Mouse (Mus musculus): ENCODE results near the gene Il11ra1. TPM values are rescaled to one million over a fixed set of nuclear protein-coding genes. Genes with fewer than 3 reads are reported as not detected.
A peak's percentile ranks its signal among the peaks of the same experiment; 100 is the strongest.
"Not testable (repeated sequence)": the region's sequence is repeated elsewhere in the genome, so short reads cannot be mapped to it uniquely, and the experiment has no call there.

The Il11ra1 gene
- polyA plus RNA-seq, 1 experiment from 2014 or later, result 66.9 TPM

- Histone ChIP-seq H3K27me3 (ENCODE audit: control insufficient read depth, insufficient read depth, low read length) (no peaks in the 10 kb centered on the region), H3K4me1 (replicated peaks; ENCODE audit: control insufficient read depth, insufficient read depth, low read length) (peaks cover 11% of the 10 kb centered on the region), H3K9me3 (ENCODE audit: control insufficient read depth, low read length) (no peaks in the 10 kb centered on the region), H3K27ac (ENCODE audit: low read depth, low read length) (peak overlapping the region; percentile 41), H3K9ac (ENCODE audit: low read length) (no peak overlapping the region; the same call in 1 of the 2 replicates), H3K36me3 (ENCODE audit: control insufficient read depth, insufficient read depth, low read length) (no peaks in the 10 kb centered on the region), H3K4me3 (ENCODE audit: low read depth, low read length) (no peak overlapping the region), H3K4me2 (ENCODE audit: low read depth, low read length, severe bottlenecking) (peak overlapping the region; percentile 29; the same call in 1 of the 2 replicates)
- ATAC-seq (replicated peaks; ENCODE audit: low FRiP score), result no peak; the same call in 1 of the 2 replicates
- DNase-seq (ENCODE audit: low spot score), result peak; percentile 66
- 34% methylated on average over 8 of the region's 8 CpGs for WGBS
These were observed 62.4 kb downstream of the Il11ra1 start for GRCm38 (mm10) chr4:41762099-41762687.

- not testable (repeated sequence) for H3K9ac ChIP-seq (ENCODE audit: low read length); H3K36me3 ChIP-seq (ENCODE audit: control insufficient read depth, insufficient read depth, low read length); H3K9me3 ChIP-seq (ENCODE audit: control insufficient read depth, low read length); ATAC-seq (replicated peaks; ENCODE audit: low FRiP score); H3K4me3 ChIP-seq (ENCODE audit: low read depth, low read length); H3K27me3 ChIP-seq (ENCODE audit: control insufficient read depth, insufficient read depth, low read length)
- H3K27ac ChIP-seq (ENCODE audit: low read depth, low read length), result peak overlapping the region; percentile 41
- DNase-seq (ENCODE audit: low spot score), result peak; percentile 61
- peak overlapping the region; percentile 29; the same call in 1 of the 2 replicates for H3K4me2 ChIP-seq (ENCODE audit: low read depth, low read length, severe bottlenecking)
- WGBS, result 44% methylated on average over 8 of the region's 8 CpGs
- H3K4me1 ChIP-seq (replicated peaks; ENCODE audit: control insufficient read depth, insufficient read depth, low read length), result peaks cover 11% of the 10 kb centered on the region
These were observed 62.9 kb downstream of the Il11ra1 start for GRCm38 (mm10) chr4:41762688-41763114.

GRCm38 (mm10) chr4:41763176-41763575 lies 63.4 kb downstream of the Il11ra1 start:
- 79% methylated on average over 3 of the region's 6 CpGs for WGBS
- H3K9me3 ChIP-seq (ENCODE audit: control insufficient read depth, low read length); ATAC-seq (replicated peaks; ENCODE audit: low FRiP score); H3K36me3 ChIP-seq (ENCODE audit: control insufficient read depth, insufficient read depth, low read length); H3K4me2 ChIP-seq (ENCODE audit: low read depth, low read length, severe bottlenecking); H3K27ac ChIP-seq (ENCODE audit: low read depth, low read length); DNase-seq (ENCODE audit: low spot score); H3K9ac ChIP-seq (ENCODE audit: low read length); H3K4me3 ChIP-seq (ENCODE audit: low read depth, low read length); H3K27me3 ChIP-seq (ENCODE audit: control insufficient read depth, insufficient read depth, low read length): not testable (repeated sequence)
- H3K4me1 ChIP-seq (replicated peaks; ENCODE audit: control insufficient read depth, insufficient read depth, low read length), result peaks cover 11% of the 10 kb centered on the region

- H3K4me2 ChIP-seq (ENCODE audit: low read depth, low read length, severe bottlenecking); H3K4me1 ChIP-seq (replicated peaks; ENCODE audit: control insufficient read depth, insufficient read depth, low read length); DNase-seq (ENCODE audit: low spot score); H3K36me3 ChIP-seq (ENCODE audit: control insufficient read depth, insufficient read depth, low read length); H3K4me3 ChIP-seq (ENCODE audit: low read depth, low read length); H3K27ac ChIP-seq (ENCODE audit: low read depth, low read length); H3K9me3 ChIP-seq (ENCODE audit: control insufficient read depth, low read length); H3K27me3 ChIP-seq (ENCODE audit: control insufficient read depth, insufficient read depth, low read length); H3K9ac ChIP-seq (ENCODE audit: low read length); ATAC-seq (replicated peaks; ENCODE audit: low FRiP score): not testable (repeated sequence)
- 84% methylated on average over 10 of the region's 10 CpGs for WGBS
These were observed 67.5 kb downstream of the Il11ra1 start for GRCm38 (mm10) chr4:41767301-41767700.

DNA sequence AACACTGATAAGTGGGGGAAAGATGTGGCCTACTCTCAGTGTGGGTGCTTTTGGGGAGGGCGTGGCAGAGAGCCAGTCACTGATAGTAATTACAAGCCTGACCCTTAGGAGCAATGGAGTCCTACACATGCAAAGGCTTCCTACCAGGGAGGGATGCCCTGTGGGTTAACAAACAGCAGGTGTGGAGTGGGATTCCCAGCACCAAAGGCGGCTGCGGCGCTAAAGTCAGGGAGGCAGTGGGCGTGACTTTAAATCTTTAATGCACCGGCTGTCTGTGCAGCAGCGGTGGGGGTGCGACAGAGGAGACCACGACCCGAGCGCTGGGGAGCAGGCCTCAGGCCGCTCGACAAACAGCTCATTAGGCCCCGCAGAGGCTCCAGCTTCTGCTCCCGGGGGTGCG lies 73.2 kb downstream of the Il11ra1 start:
- H3K27me3 ChIP-seq (ENCODE audit: control insufficient read depth, insufficient read depth, low read length); H3K36me3 ChIP-seq (ENCODE audit: control insufficient read depth, insufficient read depth, low read length); H3K9ac ChIP-seq (ENCODE audit: low read length); H3K9me3 ChIP-seq (ENCODE audit: control insufficient read depth, low read length); ATAC-seq (replicated peaks; ENCODE audit: low FRiP score); H3K4me1 ChIP-seq (replicated peaks; ENCODE audit: control insufficient read depth, insufficient read depth, low read length); DNase-seq (ENCODE audit: low spot score); H3K27ac ChIP-seq (ENCODE audit: low read depth, low read length): not testable (repeated sequence)
- WGBS, result 6% methylated on average over 8 of the region's 16 CpGs
- Histone ChIP-seq H3K4me3 (ENCODE audit: low read depth, low read length) (peak overlapping the region; percentile 14; the same call in 1 of the 2 replicates), H3K4me2 (ENCODE audit: low read depth, low read length, severe bottlenecking) (peak overlapping the region; percentile 36)

DNA sequence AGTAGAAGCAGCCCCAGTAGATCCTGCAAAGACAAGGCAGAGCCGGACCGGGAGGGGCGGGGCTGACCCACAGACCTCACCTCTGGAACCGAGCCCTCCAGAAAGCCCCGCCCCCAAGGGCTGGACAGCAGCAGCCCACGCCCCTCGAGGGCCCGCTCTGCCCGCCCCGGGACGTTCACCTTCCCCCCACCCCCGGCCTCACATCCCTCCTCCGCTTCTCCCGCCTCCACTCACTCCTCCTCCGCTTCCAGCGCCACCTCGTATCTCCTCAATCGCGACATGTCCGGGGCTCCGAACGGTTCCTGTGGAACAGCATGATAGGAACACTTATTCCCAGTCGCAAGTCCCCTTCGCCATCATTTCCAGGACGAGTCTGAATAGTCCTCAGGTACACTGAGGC lies 73.7 kb downstream of the Il11ra1 start:
- H3K9ac ChIP-seq (ENCODE audit: low read length); H3K36me3 ChIP-seq (ENCODE audit: control insufficient read depth, insufficient read depth, low read length); H3K27me3 ChIP-seq (ENCODE audit: control insufficient read depth, insufficient read depth, low read length); H3K9me3 ChIP-seq (ENCODE audit: control insufficient read depth, low read length); ATAC-seq (replicated peaks; ENCODE audit: low FRiP score); H3K4me1 ChIP-seq (replicated peaks; ENCODE audit: control insufficient read depth, insufficient read depth, low read length); H3K27ac ChIP-seq (ENCODE audit: low read depth, low read length): not testable (repeated sequence)
- Histone ChIP-seq H3K4me2 (ENCODE audit: low read depth, low read length, severe bottlenecking) (peak overlapping the region; percentile 46), H3K4me3 (ENCODE audit: low read depth, low read length) (peak overlapping the region; percentile 39)
- DNase-seq (ENCODE audit: low spot score), result peak; percentile 79
- 1% methylated on average over 14 of the region's 25 CpGs for WGBS

DNA sequence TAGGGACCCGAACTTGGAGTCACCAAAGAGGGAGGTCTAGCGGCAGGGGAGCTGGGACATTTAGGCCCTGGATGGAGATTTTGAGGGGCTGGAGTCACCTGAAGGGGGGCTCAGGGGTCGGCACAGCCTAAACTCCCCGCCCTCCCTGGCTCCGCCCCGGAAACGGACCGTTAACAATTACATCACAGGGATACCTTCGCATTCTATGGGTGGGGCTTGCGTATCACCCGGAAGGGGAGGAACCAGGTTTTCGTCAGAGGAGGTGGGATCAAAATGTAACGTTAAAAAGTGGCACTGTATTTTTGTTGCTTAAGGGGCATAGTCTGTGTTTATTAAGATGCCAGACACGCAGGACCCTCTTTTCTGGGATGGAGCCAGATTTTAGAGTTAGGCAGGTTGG lies 74.2 kb downstream of the Il11ra1 start, which contains the start of gene Ccl27a:
TSS of gene Ccl27a (minus strand) at position 246 of the 400 bp plus-strand sequence.
- not testable (repeated sequence) for H3K4me1 ChIP-seq (replicated peaks; ENCODE audit: control insufficient read depth, insufficient read depth, low read length); H3K27me3 ChIP-seq (ENCODE audit: control insufficient read depth, insufficient read depth, low read length); H3K36me3 ChIP-seq (ENCODE audit: control insufficient read depth, insufficient read depth, low read length); H3K27ac ChIP-seq (ENCODE audit: low read depth, low read length); ATAC-seq (replicated peaks; ENCODE audit: low FRiP score); H3K9ac ChIP-seq (ENCODE audit: low read length); H3K9me3 ChIP-seq (ENCODE audit: control insufficient read depth, low read length)
- Histone ChIP-seq H3K4me2 (ENCODE audit: low read depth, low read length, severe bottlenecking) (peak within 1 kb of the TSS; percentile 46), H3K4me3 (ENCODE audit: low read depth, low read length) (peak within 1 kb of the TSS; percentile 39)
- 0% methylated on average over 12 of the region's 14 CpGs for WGBS
- DNase-seq (ENCODE audit: low spot score), result peak; percentile 88

DNA sequence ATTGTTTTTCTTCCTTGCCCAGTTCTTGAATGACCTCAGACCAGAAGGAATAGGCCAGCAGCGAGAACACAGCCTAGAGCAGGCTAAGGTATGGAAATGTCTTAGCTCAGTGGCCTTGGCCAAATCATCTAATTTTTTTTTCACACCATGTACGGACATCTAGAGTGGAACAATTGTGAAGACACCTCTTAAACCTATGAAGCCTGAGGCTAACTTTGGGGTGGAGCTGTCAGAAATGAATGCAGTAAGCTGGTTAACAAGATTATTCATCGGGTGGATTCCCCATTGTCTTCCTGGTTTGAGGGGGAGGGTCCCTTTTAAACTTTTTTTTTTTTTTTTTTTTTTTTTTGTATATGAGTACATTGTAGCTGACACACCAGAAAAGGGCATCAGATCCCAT lies 74.7 kb downstream of the Il11ra1 start:
- not testable (repeated sequence) for ATAC-seq (replicated peaks; ENCODE audit: low FRiP score); H3K36me3 ChIP-seq (ENCODE audit: control insufficient read depth, insufficient read depth, low read length); H3K9ac ChIP-seq (ENCODE audit: low read length); H3K27ac ChIP-seq (ENCODE audit: low read depth, low read length); H3K27me3 ChIP-seq (ENCODE audit: control insufficient read depth, insufficient read depth, low read length); H3K9me3 ChIP-seq (ENCODE audit: control insufficient read depth, low read length); DNase-seq (ENCODE audit: low spot score); H3K4me1 ChIP-seq (replicated peaks; ENCODE audit: control insufficient read depth, insufficient read depth, low read length)
- Histone ChIP-seq H3K4me2 (ENCODE audit: low read depth, low read length, severe bottlenecking) (peak overlapping the region; percentile 43; the same call in 1 of the 2 replicates), H3K4me3 (ENCODE audit: low read depth, low read length) (peak overlapping the region; percentile 39)
- WGBS, result 60% methylated on average over 3 of the region's 3 CpGs

GRCm38 (mm10) chr4:41775840-41776239 lies 76.1 kb downstream of the Il11ra1 start:
- not testable (repeated sequence) for H3K4me3 ChIP-seq (ENCODE audit: low read depth, low read length); H3K4me1 ChIP-seq (replicated peaks; ENCODE audit: control insufficient read depth, insufficient read depth, low read length); DNase-seq (ENCODE audit: low spot score); H3K4me2 ChIP-seq (ENCODE audit: low read depth, low read length, severe bottlenecking); ATAC-seq (replicated peaks; ENCODE audit: low FRiP score); H3K9me3 ChIP-seq (ENCODE audit: control insufficient read depth, low read length); H3K36me3 ChIP-seq (ENCODE audit: control insufficient read depth, insufficient read depth, low read length); H3K27ac ChIP-seq (ENCODE audit: low read depth, low read length); H3K27me3 ChIP-seq (ENCODE audit: control insufficient read depth, insufficient read depth, low read length); H3K9ac ChIP-seq (ENCODE audit: low read length)
- WGBS, result 89% methylated on average over 1 of the region's 1 CpGs
